Mouse (Mus musculus): ENCODE measurements at regions not wholly inside any gene's neighbourhood (a gene's known extent, or its start where the extent isn't known, plus 50 kb on each side); places are given as distances from the start of the nearest gene placed in this dataset.

DNA sequence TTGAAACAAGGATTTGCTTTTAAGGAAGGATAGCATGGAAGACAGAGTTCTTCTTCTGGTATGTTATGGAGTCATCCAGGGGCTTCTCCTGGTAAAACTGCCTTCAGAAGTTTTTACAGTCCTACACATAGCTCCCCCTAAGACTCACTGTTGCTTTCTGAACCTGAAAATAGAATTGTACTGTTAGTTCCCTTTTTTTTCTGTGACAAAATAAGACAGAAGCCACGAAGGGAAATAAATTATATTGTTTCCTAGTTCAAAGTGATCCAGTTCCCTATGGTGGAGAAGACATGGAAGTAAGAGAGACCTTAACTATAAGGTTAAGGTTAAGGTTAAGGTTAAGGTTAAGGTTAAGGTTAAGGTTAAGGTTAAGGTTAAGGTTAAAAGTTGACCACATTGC, 251.5 kb upstream of the Kcnj16 start:
- no peak for DNase-seq

GRCm38 (mm10) chr11:110722701-110723100, 245.1 kb upstream of the Kcnj16 start:
- no peak for DNase-seq

- no peak for DNase-seq
Observed at GRCm38 (mm10) chr11:110723971-110724370, 243.9 kb upstream of the Kcnj16 start.

GRCm38 (mm10) chr11:110727357-110727961, 240.4 kb upstream of the Kcnj16 start:
- DNase-seq, result no peak

GRCm38 (mm10) chr11:110731510-110731909, 236.3 kb upstream of the Kcnj16 start:
- DNase-seq, result no peak

- no peak for DNase-seq
Observed at GRCm38 (mm10) chr11:110774128-110774527, 193.7 kb upstream of the Kcnj16 start.

DNA sequence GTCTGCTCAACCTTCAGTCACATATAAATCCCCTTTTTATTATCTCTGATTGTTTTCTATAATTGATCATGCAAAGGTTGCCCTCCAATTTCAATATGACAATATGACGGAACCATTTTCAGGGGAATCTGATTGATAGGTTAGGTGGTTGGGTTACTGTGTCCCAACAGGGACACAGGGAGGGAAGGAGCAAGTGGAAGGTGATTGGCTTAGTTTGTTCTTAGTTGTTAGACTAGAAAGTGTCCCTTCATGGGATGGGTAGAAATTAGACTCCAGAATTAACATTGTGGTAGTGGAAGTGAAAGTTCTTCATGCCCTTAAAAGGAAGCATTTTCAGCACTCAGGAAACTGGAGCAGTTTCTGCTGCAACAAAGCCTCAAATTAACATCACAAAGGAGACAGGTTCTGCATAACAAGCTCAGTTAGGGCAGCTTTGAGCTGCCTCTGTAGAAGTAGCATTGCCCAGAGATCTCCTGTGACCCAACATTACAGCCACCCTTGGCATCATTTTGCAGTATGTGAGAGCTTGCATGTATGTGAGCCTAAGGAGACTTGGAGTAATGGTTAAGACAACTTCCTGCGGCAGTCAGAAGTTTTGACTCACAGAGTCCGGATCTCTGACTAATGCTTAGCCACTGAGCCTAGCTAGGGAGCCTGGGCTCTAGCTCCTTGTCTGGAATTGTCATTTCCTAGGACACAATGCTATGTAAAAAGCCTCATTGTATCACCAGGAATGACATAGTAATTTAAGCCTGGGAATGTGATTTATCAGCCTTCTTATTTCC, 186.1 kb upstream of the Kcnj16 start:
- no peak for DNase-seq

DNA sequence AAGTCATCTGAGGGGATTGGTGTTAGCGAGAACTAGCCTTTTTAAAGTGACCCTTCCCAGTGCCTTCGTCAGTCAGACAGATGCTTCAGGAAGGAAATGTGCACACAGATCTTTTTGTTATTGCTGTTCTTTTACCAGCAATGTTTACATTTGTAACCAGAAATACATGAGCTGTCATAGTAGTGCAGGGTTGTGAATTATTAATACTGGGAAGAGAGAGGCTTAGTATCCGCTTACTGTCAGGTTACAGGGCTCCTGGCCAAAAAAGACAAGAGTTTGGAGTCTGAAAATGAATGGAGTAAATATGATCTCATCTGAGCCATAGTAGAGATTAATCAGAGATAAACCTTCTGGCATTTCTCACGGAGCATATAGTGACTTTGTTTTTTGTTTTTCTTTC, 178.3 kb upstream of the Kcnj16 start:
- no peak for DNase-seq

- DNase-seq, result no peak
Observed at GRCm38 (mm10) chr11:110799887-110800578, 167.8 kb upstream of the Kcnj16 start.

DNA sequence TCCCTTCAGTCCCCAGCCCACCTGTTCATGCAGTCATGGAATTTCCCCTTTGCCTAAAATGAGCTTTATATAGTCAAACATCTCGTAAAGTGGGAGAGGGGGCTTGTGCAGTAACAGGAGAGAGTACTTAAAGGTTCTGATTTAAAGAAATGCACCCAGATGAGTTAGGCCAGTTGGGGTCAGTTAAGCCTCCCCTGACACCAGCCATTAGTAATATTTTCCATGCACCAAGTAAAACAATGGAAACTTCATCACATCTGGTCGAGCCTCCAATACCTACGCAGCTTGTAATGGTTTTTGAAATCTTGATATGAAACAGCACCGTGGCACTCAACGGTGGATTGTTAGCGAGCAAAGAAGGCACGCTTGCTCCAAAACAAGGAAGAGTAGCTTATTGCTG, 165.8 kb upstream of the Kcnj16 start:
- DNase-seq, result no peak

- DNase-seq, result no peak
Observed at GRCm38 (mm10) chr11:110804079-110804478, 163.8 kb upstream of the Kcnj16 start.

GRCm38 (mm10) chr11:110813137-110813536, 154.7 kb upstream of the Kcnj16 start:
- no peak for DNase-seq

DNA sequence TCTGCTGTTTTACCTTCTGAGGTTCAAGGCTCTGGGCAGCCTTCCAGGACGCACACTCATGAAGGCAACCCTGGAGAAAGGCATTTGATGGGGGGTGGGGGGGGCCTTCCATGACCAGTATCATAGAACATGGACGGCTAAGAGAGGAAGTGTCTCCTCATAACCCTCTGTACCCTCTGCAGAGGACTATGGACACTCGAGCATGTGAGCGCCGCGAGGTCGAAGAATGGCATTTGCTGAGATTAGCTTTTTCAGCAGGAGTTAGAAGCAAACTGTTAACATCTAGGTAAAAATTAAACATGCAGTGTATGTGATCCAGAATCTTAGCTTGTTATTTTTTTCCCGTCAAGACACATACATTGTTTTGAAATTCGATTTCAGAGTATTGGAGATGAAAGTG, 153.1 kb upstream of the Kcnj16 start:
- no peak for DNase-seq

- DNase-seq, result peak; percentile 2
Observed at GRCm38 (mm10) chr11:110815206-110815605, 152.6 kb upstream of the Kcnj16 start.

- DNase-seq, result no peak
Observed at GRCm38 (mm10) chr11:110828584-110828983, 139.2 kb upstream of the Kcnj16 start.

DNA sequence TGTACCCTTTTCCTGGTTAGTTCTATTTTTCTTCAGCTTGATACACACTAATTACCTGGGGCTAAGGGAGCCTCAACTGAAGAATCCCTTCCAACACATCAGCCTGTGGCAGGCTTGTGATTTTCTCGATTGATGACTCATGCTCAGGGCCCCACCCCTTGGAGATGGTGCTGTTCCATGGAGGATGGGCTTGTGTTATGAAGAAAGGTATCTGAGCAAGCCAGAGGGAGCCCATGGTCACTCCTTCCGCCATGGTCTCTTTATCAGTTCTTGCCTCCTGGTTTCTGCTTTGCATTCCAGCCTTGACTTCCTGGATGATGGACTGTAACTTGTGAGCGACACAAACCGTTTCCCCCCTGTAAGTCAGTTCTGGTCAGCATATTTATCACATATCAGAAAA, 131.1 kb upstream of the Kcnj16 start:
- no peak for DNase-seq

- DNase-seq, result no peak
Observed at GRCm38 (mm10) chr11:110839316-110839715, 128.5 kb upstream of the Kcnj16 start.

- no peak for DNase-seq
Observed at GRCm38 (mm10) chr11:110868319-110868718, 99.5 kb upstream of the Kcnj16 start.

GRCm38 (mm10) chr11:110870133-110870532, 97.7 kb upstream of the Kcnj16 start:
- DNase-seq, result no peak

DNA sequence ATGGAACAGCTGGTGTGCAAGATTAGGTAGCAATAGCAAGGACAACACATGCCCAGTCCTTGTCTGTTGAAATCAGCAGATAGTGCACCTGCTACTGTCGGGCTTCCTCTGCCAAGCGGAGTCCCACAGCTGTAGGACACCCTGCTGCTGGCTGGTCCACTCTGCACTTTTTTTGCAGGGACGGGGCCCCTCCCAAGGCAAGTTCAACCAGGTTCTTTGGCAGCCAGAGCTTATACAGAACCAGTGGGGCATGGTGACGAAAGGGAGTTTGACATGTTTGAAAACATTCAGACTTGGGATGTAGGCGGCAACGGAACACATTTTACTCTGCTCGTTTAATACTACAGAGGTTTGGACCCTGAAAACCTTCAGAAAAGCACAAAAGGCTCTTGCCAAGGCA, 93.2 kb upstream of the Kcnj16 start:
- DNase-seq, result no peak

GRCm38 (mm10) chr11:110880971-110881370, 86.9 kb upstream of the Kcnj16 start:
- no peak for DNase-seq

- DNase-seq, result no peak
Observed at GRCm38 (mm10) chr11:110889354-110890151, 78.3 kb upstream of the Kcnj16 start.

Data from adrenal gland, adult 2 months (tissue).